Mouse (Mus musculus) cerebellum, adult 11 months (tissue): ENCODE data around the gene Vmn1r128.
"Not testable (repeated sequence)": the region's sequence is repeated elsewhere in the genome, so short reads cannot be mapped to it uniquely, and the experiment has no call there.

ENCODE experiments used
- DNase-seq: peaks from one replicate; pipeline ENCODE4 v3.0.0; 2022

The Vmn1r128 gene

GRCm38 (mm10) chr7:21349073-21349472 is at the start of gene Vmn1r128:
Gene Vmn1r128, plus strand, starts transcription at chr7:21349373.
- not testable (repeated sequence) for DNase-seq

- DNase-seq, result not testable (repeated sequence)
Measured at GRCm38 (mm10) chr7:21301367-21301766, 47.8 kb upstream of the Vmn1r128 start, which contains the start of gene Vmn1r126. Gene Vmn1r126, minus strand, starts transcription at chr7:21301467.

- not testable (repeated sequence) for DNase-seq
Measured at GRCm38 (mm10) chr7:21319761-21320160, 29.4 kb upstream of the Vmn1r128 start, which contains the start of gene Vmn1r127. Gene Vmn1r127, minus strand, starts transcription at chr7:21319861.

- not testable (repeated sequence) for DNase-seq
Measured at GRCm38 (mm10) chr7:21361191-21361590, 12.0 kb downstream of the Vmn1r128 start, which contains the start of gene Vmn1r129. Gene Vmn1r129, minus strand, starts transcription at chr7:21361291.
